Mouse (Mus musculus) ES-Bruce4 (cell line): ENCODE results near the gene Ttc37.

Experiments used
- CTCF ChIP-seq: IDR thresholded peaks from one replicate; pipeline ENCODE4 v1.8.1; 2011; ENCODE audit warnings: low read depth, low read length
- EP300 ChIP-seq: IDR thresholded peaks from 2 replicates; pipeline ENCODE4 v1.6.1; 2011; ENCODE audit warnings: low read depth, low read length; ENCODE audit not compliant: insufficient read depth
- POLR2A ChIP-seq: IDR thresholded peaks from one replicate; pipeline ENCODE4 v1.8.1; 2011; ENCODE audit warnings: low read length; ENCODE audit not compliant: insufficient read depth

DNA sequence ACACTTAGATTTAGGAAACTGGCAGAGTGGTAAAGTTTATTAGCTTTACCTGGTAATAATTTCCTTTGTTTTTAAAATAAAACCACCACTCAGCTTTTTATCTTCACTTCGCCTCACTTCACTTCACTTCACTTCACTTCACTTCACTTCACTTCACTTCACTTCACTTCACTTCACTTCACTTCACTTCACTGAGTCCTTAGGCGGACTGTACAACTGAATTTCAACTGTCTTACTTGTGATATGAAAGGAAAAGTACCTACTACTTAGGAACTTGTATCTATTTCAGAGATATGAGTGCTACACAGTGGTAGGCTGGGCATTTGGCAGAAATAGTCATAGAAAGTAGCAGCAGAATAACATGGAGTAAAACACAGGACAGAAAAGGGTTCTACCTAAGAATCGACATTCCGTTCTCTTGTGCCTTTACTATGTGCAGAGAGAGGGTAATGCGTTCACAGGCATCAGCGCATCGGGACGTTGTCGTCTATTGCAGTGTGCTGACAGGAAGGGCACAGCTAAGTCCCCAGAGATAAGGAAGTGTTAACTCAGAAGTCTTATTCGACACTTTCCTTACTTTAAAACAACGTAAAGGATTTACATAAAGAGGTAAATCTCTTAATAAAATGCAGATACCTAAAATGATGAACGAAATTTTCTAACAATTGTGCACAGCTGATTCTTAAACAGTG, 42.7 kb downstream of the Ttc37 start:
- TF ChIP-seq EP300 (no peak), CTCF (no peak), POLR2A (no peak)
